Mouse (Mus musculus) cerebellum, postnatal 25 days (tissue): Measurements from ENCODE around the gene Pitpnc1.

Experiments used
- DNase-seq, 2 experiments: peaks; one replicate each; pipeline ENCODE4 v3.0.0; 2021; ENCODE audit warnings: mixed read lengths in 2 of 2

Pitpnc1 gene

GRCm38 (mm10) chr11:107466611-107467391 is 3.7 kb downstream of the Pitpnc1 start:
- no peak for DNase-seq

GRCm38 (mm10) chr11:107465969-107466368 is 4.5 kb downstream of the Pitpnc1 start:
- no peak for DNase-seq

GRCm38 (mm10) chr11:107465041-107465440 is 5.5 kb downstream of the Pitpnc1 start:
- no peak for DNase-seq

- DNase-seq, result peak in 1 of 2 experiments; percentile 25
Measured at GRCm38 (mm10) chr11:107464141-107464540, 6.4 kb downstream of the Pitpnc1 start.

- no peak for DNase-seq
Measured at GRCm38 (mm10) chr11:107463251-107463681, 7.2 kb downstream of the Pitpnc1 start.

- peak in 1 of 2 experiments; percentile 35 for DNase-seq
Measured at GRCm38 (mm10) chr11:107462478-107462877, 8.0 kb downstream of the Pitpnc1 start.

- DNase-seq, result no peak
Measured at GRCm38 (mm10) chr11:107459828-107460227, 10.7 kb downstream of the Pitpnc1 start.

GRCm38 (mm10) chr11:107458986-107459385 is 11.5 kb downstream of the Pitpnc1 start:
- DNase-seq, result no peak

- DNase-seq, result no peak
Measured at GRCm38 (mm10) chr11:107458286-107458685, 12.2 kb downstream of the Pitpnc1 start.

GRCm38 (mm10) chr11:107457282-107457681 is 13.2 kb downstream of the Pitpnc1 start:
- no peak for DNase-seq

GRCm38 (mm10) chr11:107454546-107455462 is 15.7 kb downstream of the Pitpnc1 start:
- peak in 1 of 2 experiments; percentile 36 for DNase-seq

- no peak for DNase-seq
Measured at GRCm38 (mm10) chr11:107452053-107452452, 18.4 kb downstream of the Pitpnc1 start.

- no peak for DNase-seq
Measured at GRCm38 (mm10) chr11:107451106-107451505, 19.4 kb downstream of the Pitpnc1 start.

- DNase-seq, result no peak
Measured at GRCm38 (mm10) chr11:107450097-107450496, 20.4 kb downstream of the Pitpnc1 start.

GRCm38 (mm10) chr11:107449169-107449910 is 21.2 kb downstream of the Pitpnc1 start:
- no peak for DNase-seq

- DNase-seq, result no peak
Measured at GRCm38 (mm10) chr11:107447915-107448314, 22.6 kb downstream of the Pitpnc1 start.

- no peak for DNase-seq
Measured at GRCm38 (mm10) chr11:107447349-107447748, 23.1 kb downstream of the Pitpnc1 start.

- no peak for DNase-seq
Measured at GRCm38 (mm10) chr11:107446650-107447049, 23.8 kb downstream of the Pitpnc1 start.

GRCm38 (mm10) chr11:107445683-107446082 is 24.8 kb downstream of the Pitpnc1 start:
- peak; percentile 74 to 83 for DNase-seq

- DNase-seq, result no peak
Measured at GRCm38 (mm10) chr11:107443121-107444095, 27.1 kb downstream of the Pitpnc1 start.

GRCm38 (mm10) chr11:107441050-107441449 is 29.4 kb downstream of the Pitpnc1 start:
- no peak for DNase-seq

GRCm38 (mm10) chr11:107438140-107438539 is 32.4 kb downstream of the Pitpnc1 start:
- DNase-seq, result no peak
